Mouse (Mus musculus) midbrain, embryonic 13.5 days (tissue): Measurements from ENCODE around the gene Gm5150. TPM values are rescaled to one million over a fixed set of nuclear protein-coding genes. Genes with fewer than 3 reads are reported as not detected.

ENCODE experiments used
- microRNA-seq: library from miRNA; unstranded; fragments of <30 nt; microRNA quantifications from one replicate; pipeline ENCODE4, GENCODE M21; 2016
- polyA plus RNA-seq: library from polyadenylated mRNA; unstranded; fragments of >200 nt; fragmentation: Nextera tagmentation; extraction: Ambion mirVana; gene quantifications from 2 replicates; pipeline ENCODE4 v1.2.1, GENCODE M21; 2015

The Gm5150 gene
- polyA plus RNA-seq, 1 experiment from 2014 or later: not detected

Small RNAs within 50 kb of the gene (microRNA-seq; reads per million reads assigned to microRNA genes)
- not detected for gene Gm24694

Other genes with a start within 250 kb of the Gm5150 start
- gene Sirpb1c, start 157.9 kb downstream of the Gm5150 start, polyA plus RNA-seq: not detected in 2 replicates